Mouse (Mus musculus) CH12.LX (cell line): ENCODE data around the gene Snupn. TPM values are rescaled to one million over a fixed set of nuclear protein-coding genes. Genes with fewer than 3 reads are reported as not detected.

Experiments
- DNase-seq: peaks from one replicate; pipeline ENCODE4 v3.0.0-alpha.2; 2013; ENCODE audit errors: extremely low read depth
- H3K27ac ChIP-seq: 2 replicates; pipeline ENCODE4 v1.5.1; 2012; ENCODE audit warnings: low read depth, mild to moderate bottlenecking, control low read depth, moderate library complexity; ENCODE audit not compliant: insufficient read depth
- H3K27me3 ChIP-seq: replicated peaks from 2 replicates; pipeline ENCODE3; 2012; ENCODE audit warnings: inconsistent platforms
- H3K36me3 ChIP-seq, 2 experiments: replicated peaks in 1 of 2; 2 replicates each; pipeline versions ENCODE3 to v1.6.1; 2012; ENCODE audit warnings: inconsistent platforms in 1 of 2, low read length in 1 of 2, mild to moderate bottlenecking in 1 of 2, mixed read lengths in 1 of 2, moderate library complexity in 1 of 2; ENCODE audit not compliant: control insufficient read depth in 1 of 2, insufficient read depth in 1 of 2
- H3K4me1 ChIP-seq, 2 experiments: 2 replicates each; pipeline ENCODE4 v1.6.1; 2012; ENCODE audit warnings: inconsistent platforms in 1 of 2, moderate library complexity in 1 of 2; ENCODE audit not compliant: insufficient read depth in 2 of 2, control insufficient read depth in 1 of 2
- H3K4me2 ChIP-seq: 2 replicates; pipeline ENCODE4 v1.6.1; 2012; ENCODE audit warnings: low read depth, mild to moderate bottlenecking, control low read depth; ENCODE audit not compliant: poor library complexity, insufficient read depth, severe bottlenecking
- H3K4me3 ChIP-seq, 3 experiments: fragments of 150-350 bp in 1 of 3; sonication (generic) in 1 of 3; replicated peaks in 1 of 3; 2 replicates each; pipeline versions ENCODE3 to v1.5.1; 2011 to 2012; ENCODE audit warnings: low read depth in 2 of 3, low read length in 2 of 3, mild to moderate bottlenecking in 2 of 3, moderate library complexity in 2 of 3, control low read depth in 1 of 3, improper control_type of control experiment in 1 of 3, inconsistent platforms in 1 of 3, mixed read lengths in 1 of 3; ENCODE audit not compliant: poor library complexity in 1 of 3
- H3K79me2 ChIP-seq: replicated peaks from 2 replicates; pipeline ENCODE4 v1.6.1; 2012; ENCODE audit warnings: mild to moderate bottlenecking, moderate library complexity; ENCODE audit not compliant: control insufficient read depth, poor library complexity, insufficient read depth, severe bottlenecking; ENCODE audit errors: extremely low read depth
- H3K9ac ChIP-seq: 2 replicates; pipeline ENCODE4 v1.6.1; 2012; ENCODE audit warnings: low read depth, mild to moderate bottlenecking, control low read depth, moderate library complexity; ENCODE audit not compliant: insufficient read depth
- H3K9me3 ChIP-seq: replicated peaks from 2 replicates; pipeline ENCODE3; 2012; ENCODE audit warnings: low read length, inconsistent platforms, mixed read lengths
- BHLHE40 ChIP-seq: IDR thresholded peaks from 2 replicates; pipeline ENCODE4 v1.6.1; 2011; ENCODE audit warnings: mild to moderate bottlenecking, low read depth, low read length, improper control_type of control experiment
- CHD1 ChIP-seq: IDR thresholded peaks from 2 replicates; pipeline ENCODE4 v1.6.1; 2012; ENCODE audit warnings: low read depth, low read length, improper control_type of control experiment, inconsistent platforms
- CHD2 ChIP-seq: IDR thresholded peaks from 2 replicates; pipeline ENCODE4 v1.6.1; 2011; ENCODE audit warnings: low read length, improper control_type of control experiment
- CTCF ChIP-seq, 2 experiments: IDR thresholded peaks in 1 of 2; conservative IDR thresholded peaks in 1 of 2; 2 replicates each; pipeline ENCODE4 v1.5.1; 2011 to 2012; ENCODE audit warnings: low read depth in 2 of 2, low read length in 2 of 2, improper control_type of control experiment in 1 of 2, inconsistent platforms in 1 of 2, mild to moderate bottlenecking in 1 of 2, moderate library complexity in 1 of 2
- E2F4 ChIP-seq: IDR thresholded peaks from 2 replicates; pipeline ENCODE4 v1.6.1; 2011; ENCODE audit warnings: low read depth, low read length, improper control_type of control experiment; ENCODE audit not compliant: insufficient replicate concordance
- ELF1 ChIP-seq: IDR thresholded peaks from 2 replicates; pipeline ENCODE4 v1.6.1; 2014; ENCODE audit warnings: low read depth, mild to moderate bottlenecking, inconsistent platforms, low read length, improper control_type of control experiment
- EP300 ChIP-seq: IDR thresholded peaks from 2 replicates; pipeline ENCODE4 v1.6.1; 2011; ENCODE audit warnings: low read length, improper control_type of control experiment
- ETS1 ChIP-seq: conservative IDR thresholded peaks from 2 replicates; pipeline ENCODE4 v1.6.1; 2012; ENCODE audit warnings: low read depth, mild to moderate bottlenecking, inconsistent platforms, low read length, improper control_type of control experiment, moderate library complexity
- GABPA ChIP-seq: IDR thresholded peaks from 2 replicates; pipeline ENCODE4 v1.6.1; 2012; ENCODE audit warnings: low read depth, low read length, improper control_type of control experiment, inconsistent platforms; ENCODE audit not compliant: insufficient replicate concordance
- HCFC1 ChIP-seq: IDR thresholded peaks from 2 replicates; pipeline ENCODE4 v1.6.1; 2012; ENCODE audit warnings: low read depth, mild to moderate bottlenecking, inconsistent platforms, low read length, improper control_type of control experiment
- IRF4 ChIP-seq: IDR thresholded peaks from 2 replicates; pipeline ENCODE4 v1.6.1; 2014; ENCODE audit warnings: low read depth, mild to moderate bottlenecking, inconsistent platforms, low read length, improper control_type of control experiment
- JUN ChIP-seq: IDR thresholded peaks from 2 replicates; pipeline ENCODE4 v1.6.1; 2011; ENCODE audit warnings: low read depth, mild to moderate bottlenecking, low read length, improper control_type of control experiment, moderate library complexity; ENCODE audit not compliant: insufficient read depth
- JUND ChIP-seq: conservative IDR thresholded peaks from 2 replicates; pipeline ENCODE4 v1.6.1; 2011; ENCODE audit warnings: low read depth, low read length, improper control_type of control experiment
- KAT2A ChIP-seq: IDR thresholded peaks from 2 replicates; pipeline ENCODE4 v1.6.1; 2012; ENCODE audit warnings: low read length, improper control_type of control experiment, inconsistent platforms; ENCODE audit not compliant: insufficient replicate concordance
- MAFK ChIP-seq: IDR thresholded peaks from 2 replicates; pipeline ENCODE4 v1.6.1; 2011; ENCODE audit warnings: low read length, improper control_type of control experiment; ENCODE audit not compliant: insufficient replicate concordance
- MAX ChIP-seq: IDR thresholded peaks from 2 replicates; pipeline ENCODE4 v1.6.1; 2011; ENCODE audit warnings: low read length, improper control_type of control experiment
- MAZ ChIP-seq: IDR thresholded peaks from 2 replicates; pipeline ENCODE4 v1.6.1; 2012; ENCODE audit warnings: low read depth, mild to moderate bottlenecking, inconsistent platforms, low read length, improper control_type of control experiment, moderate library complexity
- MEF2A ChIP-seq: IDR thresholded peaks from 2 replicates; pipeline ENCODE4 v1.6.1; 2014; ENCODE audit warnings: low read depth, mild to moderate bottlenecking, inconsistent platforms, low read length, improper control_type of control experiment, borderline replicate concordance
- MXI1 ChIP-seq: IDR thresholded peaks from 2 replicates; pipeline ENCODE4 v1.6.1; 2011; ENCODE audit warnings: mild to moderate bottlenecking, low read depth, low read length, improper control_type of control experiment
- MYC ChIP-seq: IDR thresholded peaks from 2 replicates; pipeline ENCODE4 v1.6.1; 2011; ENCODE audit warnings: low read depth, mild to moderate bottlenecking, improper control_type of control experiment, low read length
- NELFE ChIP-seq: IDR thresholded peaks from 2 replicates; pipeline ENCODE4 v1.6.1; 2011; ENCODE audit warnings: low read depth, low read length, improper control_type of control experiment
- NRF1 ChIP-seq: IDR thresholded peaks from 2 replicates; pipeline ENCODE4 v1.6.1; 2014; ENCODE audit warnings: low read depth, mild to moderate bottlenecking, inconsistent platforms, low read length, improper control_type of control experiment, moderate library complexity
- PAX5 ChIP-seq: IDR thresholded peaks from 2 replicates; pipeline ENCODE4 v1.6.1; 2012; ENCODE audit warnings: low read length, inconsistent platforms, mixed read lengths
- POLR2A ChIP-seq: IDR thresholded peaks from 2 replicates; pipeline ENCODE4 v1.6.1; 2011; ENCODE audit warnings: low read depth, mild to moderate bottlenecking, improper control_type of control experiment, low read length
- POLR2AphosphoS2 ChIP-seq: IDR thresholded peaks from 2 replicates; pipeline ENCODE4 v1.6.1; 2011; ENCODE audit warnings: low read depth, low read length, improper control_type of control experiment
- RAD21 ChIP-seq: IDR thresholded peaks from 2 replicates; pipeline ENCODE4 v1.6.1; 2011; ENCODE audit warnings: low read depth, mild to moderate bottlenecking, low read length, improper control_type of control experiment, moderate library complexity
- RCOR1 ChIP-seq: conservative IDR thresholded peaks from 2 replicates; pipeline ENCODE4 v1.6.1; 2012; ENCODE audit warnings: low read depth, mild to moderate bottlenecking, inconsistent platforms, low read length, improper control_type of control experiment
- SIN3A ChIP-seq: IDR thresholded peaks from 2 replicates; pipeline ENCODE4 v1.6.1; 2012; ENCODE audit warnings: low read length, improper control_type of control experiment, inconsistent platforms
- SMC3 ChIP-seq: IDR thresholded peaks from 2 replicates; pipeline ENCODE4 v1.6.1; 2011; ENCODE audit warnings: low read depth, low read length, improper control_type of control experiment
- TBP ChIP-seq: conservative IDR thresholded peaks from 2 replicates; pipeline ENCODE4 v1.6.1; 2011; ENCODE audit warnings: low read depth, low read length, improper control_type of control experiment
- TCF12 ChIP-seq: IDR thresholded peaks from 2 replicates; pipeline ENCODE4 v1.6.1; 2014; ENCODE audit warnings: low read depth, mild to moderate bottlenecking, inconsistent platforms, low read length, improper control_type of control experiment
- UBTF ChIP-seq: IDR thresholded peaks from 2 replicates; pipeline ENCODE4 v1.6.1; 2012; ENCODE audit warnings: low read depth, mild to moderate bottlenecking, inconsistent platforms, low read length, improper control_type of control experiment, moderate library complexity
- USF1 ChIP-seq: IDR thresholded peaks from 2 replicates; pipeline ENCODE4 v1.6.1; 2014; ENCODE audit warnings: low read depth, mild to moderate bottlenecking, inconsistent platforms, low read length, improper control_type of control experiment
- USF2 ChIP-seq: conservative IDR thresholded peaks from 2 replicates; pipeline ENCODE4 v1.6.1; 2011; ENCODE audit warnings: low read depth, low read length, improper control_type of control experiment
- ZC3H11A ChIP-seq: IDR thresholded peaks from 2 replicates; pipeline ENCODE4 v1.6.1; 2012; ENCODE audit warnings: low read depth, mild to moderate bottlenecking, inconsistent platforms, low read length, improper control_type of control experiment
- ZMIZ1 ChIP-seq: IDR thresholded peaks from 2 replicates; pipeline ENCODE4 v1.6.1; 2012; ENCODE audit warnings: low read depth, mild to moderate bottlenecking, inconsistent platforms, low read length, improper control_type of control experiment
- ZNF384 ChIP-seq: IDR thresholded peaks from 2 replicates; pipeline ENCODE4 v1.6.1; 2012; ENCODE audit warnings: low read depth, low read length, improper control_type of control experiment, inconsistent platforms
- dilution Hi-C: fragments of 300-500 bp; cut with MboI; formaldehyde crosslinking; loops from 2 replicates; pipeline ENCODE4 v1.14.3; 2020; ENCODE audit warnings: low sequenced_read_pairs; ENCODE audit not compliant: extremely low pct_unique_long_range_greater_than_20kb, extremely low pct_ligation_motif_present
- in situ Hi-C: fragments of 300-500 bp; cut with MboI; formaldehyde crosslinking; loops from 3 replicates; pipeline ENCODE4 v1.14.3; 2019; ENCODE audit warnings: low sequenced_read_pairs, low pct_ligation_motif_present, low pct_unique_long_range_greater_than_20kb, mixed read lengths
- polyA plus RNA-seq: library from polyadenylated mRNA; unstranded; fragments of >175 nt; gene quantifications from 2 replicates; pipeline ENCODE4 v1.2.1, GENCODE M21; 2012; ENCODE audit warnings: low read depth; ENCODE audit not compliant: insufficient read length
- total RNA-seq, 2 experiments: library from RNA; depleted of rRNA; stranded (reverse); fragments of 300-350 nt in 1 of 2; fragments of >200 nt in 1 of 2; gene quantifications; 2 replicates each; pipeline ENCODE4 v1.2.3; 2012 to 2014

Gene Snupn
- total and polyA plus RNA-seq, 3 experiments: 18.3 to 25.1 (median 21.2) TPM

GRCm38 (mm10) chr9:56994286-56995197, 43.9 kb downstream of the Snupn start, which contains the start of gene Ptpn9:
Ptpn9 (plus strand) TSS chr9:56994923.
- H3K27me3 ChIP-seq: no peaks in the 10 kb centered on the region
- H3K79me2 ChIP-seq: peaks cover 23% of the 10 kb centered on the region
- H3K4me3 ChIP-seq: peak within 1 kb of the TSS; percentile 84 to 93 (median 85)
- no peaks in the 10 kb centered on the region for H3K9me3 ChIP-seq
- peak within 1 kb of the TSS; percentile 89 for H3K4me2 ChIP-seq
- H3K4me1 ChIP-seq: peaks cover 3 to 9% of the 10 kb centered on the region in 2 experiments; a peak in 3 of 4 replicates
- peak within 1 kb of the TSS; percentile 91 for H3K9ac ChIP-seq
- peak within 1 kb of the TSS; percentile 66 for H3K27ac ChIP-seq
- dilution Hi-C loops (no loop called here), in situ Hi-C loops (no loop called here)
- peak; percentile 77 for DNase-seq
- peaks cover 0 to 2% of the 10 kb centered on the region in 2 experiments for H3K36me3 ChIP-seq
- TF ChIP-seq SIN3A (peak; percentile 76; the same call in 1 of the 2 replicates), NRF1 (no peak), CHD1 (no peak), MAFK (no peak), TCF12 (peak; percentile 87), PAX5 (no peak), KAT2A (0 out of 2 replicates have a peak, but pooled peaks have one; percentile 45), RAD21 (no peak; the same call in 1 of the 2 replicates), MAX (no peak; the same call in 1 of the 2 replicates), CTCF (conservative IDR thresholded peaks at IDR 0.05 in 1 of 2, IDR thresholded peaks at IDR 0.05 in 1 of 2; ENCODE audit: low read depth in 2 of 2, low read length in 2 of 2) (peak in 1 of 2 experiments; percentile 72; a peak in 2 of 4 replicates), ZNF384 (no peak), UBTF (no peak; the same call in none of the 2 replicates), JUND (no peak), ETS1 (no peak), CHD2 (peak; percentile 97), ZMIZ1 (0 out of 2 replicates have a peak, but pooled peaks have one; percentile 64), NELFE (peak; percentile 76), IRF4 (peak; percentile 76), ZC3H11A (no peak), BHLHE40 (no peak; the same call in 1 of the 2 replicates), HCFC1 (peak; percentile 48), E2F4 (no peak), MAZ (peak; percentile 94; the same call in 1 of the 2 replicates), JUN (no peak), POLR2A (peak; percentile 72), SMC3 (peak; percentile 42), POLR2AphosphoS2 (no peak), USF1 (no peak), TBP (0 out of 2 replicates have a peak, but pooled peaks have one; percentile 43), MXI1 (0 out of 2 replicates have a peak, but pooled peaks have one; percentile 21), RCOR1 (no peak), ELF1 (peak; percentile 65), EP300 (no peak), USF2 (no peak), MEF2A (0 out of 2 replicates have a peak, but pooled peaks have one; percentile 47), GABPA (no peak), MYC (no peak)
